Mouse (Mus musculus) spleen, postnatal 4 days (tissue): ENCODE measurements around the gene Foxn3.

Experiments
- DNase-seq, 2 experiments: peaks; one replicate each; pipeline ENCODE4 v3.0.0; 2022; ENCODE audit warnings: low spot score in 2 of 2

Foxn3 gene

DNA sequence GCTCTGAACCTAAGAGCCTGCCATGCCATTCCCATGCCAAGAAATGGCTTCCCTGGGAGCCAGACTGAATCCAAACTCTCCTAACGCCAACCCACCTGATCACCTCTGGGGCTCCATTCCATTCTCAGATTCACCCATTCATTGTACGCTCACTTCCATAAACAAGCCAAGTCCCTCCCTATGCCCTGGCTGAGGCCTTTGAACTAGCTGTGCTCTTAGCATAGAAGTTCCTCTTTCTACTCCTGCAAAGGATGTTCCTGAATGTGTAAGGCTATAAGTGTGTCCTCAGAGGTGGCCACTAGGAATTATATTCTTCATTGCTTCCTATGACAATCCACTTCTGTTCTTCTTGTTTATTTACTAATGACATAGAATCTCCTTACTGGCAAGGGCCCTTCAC is 40.5 kb downstream of the Foxn3 start:
- DNase-seq: no peak

DNA sequence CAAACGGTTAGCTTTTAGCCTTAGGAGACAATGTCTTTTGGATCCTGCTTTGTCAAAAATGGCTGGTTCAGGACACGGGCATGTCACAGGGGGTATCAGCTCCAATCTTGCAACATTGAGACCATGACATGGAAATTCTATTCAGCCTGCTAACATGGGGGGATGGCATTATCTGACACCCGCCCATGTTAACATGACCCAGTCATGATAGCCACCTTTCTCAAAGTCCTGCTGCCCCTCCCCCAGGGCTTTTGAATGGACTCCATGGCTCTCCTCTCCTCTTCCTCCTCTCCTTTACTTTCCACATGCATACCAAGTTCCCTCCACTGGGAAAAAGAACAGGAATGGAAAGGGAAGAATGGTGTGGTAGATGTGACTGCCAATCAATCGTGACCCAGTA is 43.5 kb downstream of the Foxn3 start:
- no peak for DNase-seq

DNA sequence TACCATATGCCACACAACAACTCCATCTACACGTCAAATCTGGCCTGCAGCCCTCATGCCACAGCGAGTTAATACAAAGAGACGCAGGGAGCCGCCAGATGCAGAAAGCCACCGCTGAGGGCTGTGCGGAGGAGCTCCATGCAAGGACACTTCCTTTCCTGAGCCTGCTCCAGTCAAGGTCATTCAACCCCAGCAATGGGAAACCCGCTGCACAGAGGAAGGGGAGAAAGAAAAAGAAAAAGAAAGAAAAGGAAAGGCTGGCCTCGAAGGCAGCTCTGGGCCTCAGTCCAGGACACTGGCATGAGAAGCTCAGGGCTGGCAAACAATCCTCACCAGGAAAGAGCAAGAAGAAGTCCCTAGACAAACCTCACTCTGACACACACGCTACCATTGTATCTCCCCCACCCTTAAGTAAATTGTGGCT is 44.2 kb downstream of the Foxn3 start:
- DNase-seq: no peak

DNA sequence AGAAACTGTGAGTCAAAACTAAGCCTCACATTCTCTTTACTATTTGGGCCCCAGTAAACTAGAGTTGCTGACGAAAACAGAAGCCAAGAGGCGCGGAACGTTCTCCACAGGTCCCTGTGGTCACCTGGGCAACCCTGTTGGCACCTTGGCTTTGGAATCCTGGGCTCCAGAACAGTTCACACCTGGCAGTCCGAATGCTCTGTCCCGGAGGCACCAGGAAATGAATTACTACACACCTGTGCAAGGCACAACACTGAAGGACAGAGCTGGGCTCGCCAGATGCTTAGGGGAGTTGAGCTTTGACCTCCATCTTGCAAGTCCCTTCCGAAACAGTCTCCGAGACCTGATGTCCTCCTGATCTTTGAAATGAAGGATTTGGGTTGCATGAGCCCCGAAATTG is 44.7 kb downstream of the Foxn3 start:
- DNase-seq: no peak

DNA sequence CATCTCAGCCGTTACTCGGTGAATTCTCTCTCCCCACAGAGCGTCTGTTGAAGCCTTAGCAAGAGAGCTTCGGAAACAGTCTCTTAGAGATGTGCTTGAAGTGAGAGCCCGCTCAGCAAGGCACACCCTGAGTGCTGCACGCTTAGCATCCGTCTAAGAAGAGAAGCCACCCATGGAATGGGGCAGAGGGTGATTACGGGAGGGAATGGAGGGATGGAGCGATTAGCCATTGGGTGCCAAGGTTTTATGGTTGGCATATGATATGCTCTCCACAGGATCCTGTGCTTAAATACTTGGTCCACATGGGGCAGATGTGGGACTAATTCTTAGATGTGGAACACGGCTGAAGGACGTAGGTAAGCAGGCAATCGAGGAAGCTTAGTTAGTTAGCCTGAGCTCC is 45.3 kb downstream of the Foxn3 start:
- no peak for DNase-seq

DNA sequence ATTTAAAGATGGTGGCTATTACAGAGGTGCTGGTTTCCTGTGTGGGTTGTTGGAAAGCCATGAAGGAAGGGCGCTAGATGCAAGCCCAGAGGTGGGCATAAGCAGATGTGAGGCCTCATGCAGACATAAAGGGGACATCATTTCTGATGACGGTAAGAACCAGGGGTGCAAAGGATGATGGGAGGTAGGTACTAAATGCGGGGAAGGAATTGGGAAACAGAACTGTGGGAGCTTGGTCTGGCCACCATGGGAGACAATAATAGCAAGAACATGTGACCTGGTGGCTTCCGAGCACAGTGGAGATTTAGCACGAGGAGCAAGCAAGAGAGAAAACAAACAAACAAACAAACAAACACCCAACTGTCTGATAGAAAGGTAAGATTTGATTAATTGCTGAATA is 46.1 kb downstream of the Foxn3 start:
- DNase-seq: no peak

DNA sequence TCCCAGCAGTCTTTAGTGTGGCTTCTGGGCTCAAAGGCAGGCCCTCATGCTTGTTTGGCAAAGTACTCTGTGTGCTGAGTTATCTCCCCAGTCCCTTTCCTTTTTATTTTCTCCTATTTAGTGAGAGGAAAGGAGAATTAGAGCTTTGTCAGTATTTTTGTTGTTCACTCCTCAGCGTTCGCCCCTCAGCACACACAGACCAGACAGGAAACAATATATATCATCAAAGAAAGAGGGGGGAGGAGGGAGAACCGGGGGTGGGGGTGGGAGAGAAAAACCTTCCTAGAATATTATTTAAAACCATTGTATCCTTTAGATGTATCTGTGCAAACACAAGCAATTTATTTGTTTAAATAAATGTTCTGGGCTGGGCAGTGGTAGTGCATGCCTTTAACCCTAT is 47.9 kb downstream of the Foxn3 start:
- DNase-seq: no peak

DNA sequence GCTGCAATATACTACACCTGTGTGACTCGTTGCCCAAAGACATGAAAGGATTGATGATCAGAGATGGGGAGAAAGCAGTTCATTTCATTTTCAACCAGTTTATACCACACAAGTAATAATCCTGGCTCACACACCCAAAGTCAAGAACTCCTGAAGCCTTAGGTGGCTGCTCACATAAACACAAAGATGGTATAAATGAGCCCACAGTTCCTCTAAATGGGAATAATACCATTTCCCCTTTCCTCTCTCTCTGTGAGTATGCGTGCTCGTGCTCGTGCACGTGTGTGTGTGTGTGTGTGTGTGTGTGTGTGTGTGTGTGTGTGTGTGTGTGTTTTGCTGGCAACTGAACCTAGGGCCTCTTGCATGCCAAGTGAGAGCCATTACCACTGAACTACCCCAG is 51.7 kb downstream of the Foxn3 start:
- no peak for DNase-seq

DNA sequence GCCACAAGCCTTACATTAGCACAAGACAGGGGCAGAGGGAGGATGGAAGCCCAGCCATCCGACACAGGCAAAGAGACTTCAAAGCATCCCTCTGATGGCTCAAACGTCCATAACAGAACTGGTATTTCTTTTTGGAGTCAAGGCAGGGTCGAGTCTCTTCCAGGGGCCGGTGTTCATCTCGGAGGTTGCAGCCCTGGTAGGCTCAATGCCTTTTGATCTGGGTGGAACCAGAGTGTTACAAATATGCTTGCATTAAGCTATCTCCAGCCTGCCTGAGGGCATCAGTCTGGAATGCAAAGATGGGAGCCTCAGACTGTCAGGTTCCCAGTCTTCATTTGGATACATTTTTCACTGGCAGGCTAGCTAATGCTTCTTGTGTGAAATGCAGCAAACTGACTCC is 52.6 kb downstream of the Foxn3 start:
- no peak for DNase-seq

DNA sequence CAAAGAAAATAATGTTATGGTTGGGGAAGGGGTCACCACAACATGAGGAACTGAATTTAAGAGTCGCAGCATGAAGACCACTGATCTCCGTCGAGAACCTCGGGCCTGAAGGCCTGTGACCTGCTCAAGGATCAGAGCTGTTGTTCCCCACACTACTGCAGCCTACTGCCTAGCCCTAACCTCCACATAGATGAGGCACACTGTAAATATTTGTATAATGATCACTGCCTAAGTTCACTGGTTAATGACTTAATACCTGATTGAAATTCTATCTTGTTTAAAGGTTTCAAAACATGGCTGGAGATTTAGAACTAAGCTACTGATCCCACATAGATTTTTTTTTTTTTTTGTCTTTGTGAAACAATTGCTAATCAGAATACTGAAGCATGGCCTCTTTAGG is 61.2 kb downstream of the Foxn3 start:
- DNase-seq: no peak

DNA sequence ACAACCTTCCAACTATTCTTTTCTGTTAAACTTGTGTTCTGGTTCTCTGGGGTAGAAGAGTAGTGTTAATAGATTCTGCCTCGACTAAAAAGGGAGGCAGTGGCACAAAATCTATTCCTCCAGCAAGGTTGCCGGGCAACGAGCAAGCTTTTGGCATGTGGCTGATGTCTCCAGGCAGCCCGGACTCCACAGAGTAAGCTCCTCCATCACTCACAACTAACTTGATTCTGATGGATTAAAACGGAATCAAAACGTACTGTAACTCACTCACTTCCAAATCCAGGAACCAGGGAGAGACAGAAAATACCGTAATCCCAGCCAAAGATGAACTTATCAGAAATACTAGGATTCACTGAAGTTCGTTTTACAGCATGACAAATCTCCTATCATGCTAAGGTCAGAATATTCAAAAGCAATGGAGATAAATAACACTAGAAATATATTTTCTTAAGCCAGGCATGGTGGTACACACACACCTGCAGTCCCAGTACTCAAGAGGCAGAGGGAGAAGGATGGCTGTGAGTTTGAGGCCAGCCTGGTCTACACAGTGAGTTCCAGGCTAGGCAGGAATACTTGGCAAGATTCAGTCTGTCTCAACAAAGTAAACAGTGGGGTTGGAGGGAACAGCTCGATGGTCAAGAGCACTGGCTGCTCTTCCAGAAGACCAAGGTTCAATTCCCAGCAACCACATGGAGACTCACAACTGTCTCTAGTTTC is 64.2 kb downstream of the Foxn3 start:
- no peak for DNase-seq

DNA sequence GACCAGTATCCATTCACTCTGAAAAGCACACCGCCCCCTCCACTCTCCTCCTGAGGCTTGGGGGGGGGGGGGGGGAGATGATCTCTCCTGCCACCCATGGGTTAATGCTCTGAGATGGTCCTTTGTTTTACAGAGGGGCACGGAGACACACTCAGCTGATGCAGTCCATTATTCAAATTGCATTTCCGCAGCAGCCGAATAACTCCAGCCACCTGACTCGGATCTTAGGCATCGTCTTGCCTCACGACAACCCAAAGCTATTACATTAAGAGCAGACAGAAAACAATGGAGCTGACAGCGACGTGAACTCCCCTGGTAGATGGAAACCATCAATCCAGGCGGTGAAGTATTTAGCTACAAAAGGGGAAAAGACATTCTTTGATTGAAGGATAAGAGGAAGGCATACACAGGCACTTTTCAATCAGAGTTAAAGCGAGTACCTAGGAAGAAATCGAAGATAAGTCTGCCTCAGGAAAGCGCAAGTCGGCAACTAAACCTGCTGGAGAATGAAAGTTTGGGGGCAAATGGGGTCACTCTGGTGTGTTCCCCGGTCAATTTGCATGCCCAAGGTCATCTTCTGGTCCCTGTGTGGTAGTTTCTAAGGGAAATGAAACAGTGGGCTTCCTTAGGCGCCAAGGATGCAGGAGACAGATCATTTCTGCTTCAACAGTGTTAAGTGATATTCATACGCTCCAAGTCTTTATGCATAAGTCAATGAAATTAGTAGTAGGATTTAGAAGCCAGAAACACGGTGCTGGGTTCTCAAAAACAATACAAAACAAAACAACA is 65.0 kb downstream of the Foxn3 start:
- DNase-seq: no peak

DNA sequence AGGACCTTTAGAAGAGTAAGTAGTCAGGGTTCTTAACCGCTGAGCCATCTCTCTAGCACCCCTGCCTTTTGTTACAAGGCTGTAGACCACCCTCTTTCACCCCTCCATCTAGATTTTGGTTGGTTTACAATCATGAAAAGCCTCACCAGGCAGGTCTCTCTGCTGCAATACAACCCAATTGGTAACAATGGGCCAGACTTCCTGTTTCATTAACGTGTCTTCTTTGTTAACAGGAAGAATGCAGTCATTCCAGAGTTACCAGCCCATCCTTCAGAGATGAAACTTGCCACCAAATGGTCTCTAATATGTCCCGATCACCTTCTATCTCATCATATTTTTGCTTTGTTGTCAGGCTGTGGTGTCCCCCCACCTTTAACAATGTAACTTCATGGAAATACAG is 66.4 kb downstream of the Foxn3 start:
- DNase-seq: no peak

DNA sequence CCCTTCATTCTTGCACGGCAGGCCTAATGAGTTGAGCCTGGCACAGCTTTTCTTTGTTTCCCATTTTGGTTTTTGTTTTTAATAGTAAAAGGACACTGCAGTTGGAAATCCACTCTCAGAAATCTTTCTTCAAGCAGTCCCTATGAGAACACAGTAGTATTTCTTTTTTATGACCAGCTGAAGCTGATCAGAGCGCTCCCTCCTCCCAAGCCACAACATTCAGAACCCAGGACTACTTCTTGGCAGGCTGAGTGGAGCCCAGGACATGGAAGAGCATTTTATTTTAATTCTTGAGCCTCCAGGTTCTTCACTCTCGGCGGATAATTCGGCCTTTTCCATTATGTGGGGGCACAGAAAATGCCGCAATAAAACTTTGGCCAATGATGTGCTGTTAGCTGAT is 73.2 kb downstream of the Foxn3 start:
- DNase-seq: no peak

DNA sequence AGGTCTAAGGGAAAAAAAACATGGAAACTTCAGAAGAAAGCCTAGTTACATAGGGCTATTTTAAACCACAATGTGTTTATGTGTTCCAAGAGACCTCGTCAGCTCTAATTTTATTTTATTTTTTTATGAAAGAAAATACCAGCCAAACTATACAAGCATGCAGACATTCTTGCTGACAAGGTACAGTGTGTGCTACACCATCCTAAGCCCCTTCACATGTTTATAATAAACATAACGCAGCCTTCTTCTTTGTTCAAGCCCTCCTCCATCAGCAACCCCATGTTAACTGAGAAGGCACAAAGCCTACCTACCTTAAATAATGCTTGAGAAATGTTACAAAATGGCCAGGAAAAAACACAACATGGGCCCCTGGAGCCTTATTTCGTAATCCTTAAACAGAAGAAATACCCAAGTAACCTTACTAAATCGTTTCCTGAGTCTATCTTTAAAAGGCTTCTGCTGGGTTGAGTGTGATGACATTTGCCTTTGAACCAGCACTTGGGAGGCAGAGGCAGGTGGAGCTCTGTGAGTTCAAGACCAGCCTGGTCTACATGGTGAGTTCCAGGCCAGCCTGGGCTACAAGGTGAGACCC is 74.3 kb downstream of the Foxn3 start:
- DNase-seq: no peak

DNA sequence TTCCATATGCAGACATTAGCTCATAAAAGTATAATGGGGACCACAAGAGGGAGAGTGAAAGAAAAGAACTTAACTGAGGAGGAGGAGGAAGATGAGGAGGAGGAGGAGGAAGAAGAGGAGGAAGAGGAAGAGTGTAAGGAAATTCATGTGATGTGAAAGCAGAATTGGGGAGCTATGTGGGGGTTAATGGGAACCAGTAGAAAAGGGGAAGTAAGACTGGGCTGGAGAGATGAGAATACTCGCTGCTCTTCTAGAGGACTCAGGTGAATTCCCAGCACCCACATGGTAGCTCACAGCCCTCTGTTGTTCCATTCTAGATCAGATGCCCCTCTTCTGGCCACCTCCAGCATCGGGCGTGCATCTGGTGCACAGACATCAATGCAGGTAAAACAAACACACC is 83.0 kb downstream of the Foxn3 start:
- no peak for DNase-seq

DNA sequence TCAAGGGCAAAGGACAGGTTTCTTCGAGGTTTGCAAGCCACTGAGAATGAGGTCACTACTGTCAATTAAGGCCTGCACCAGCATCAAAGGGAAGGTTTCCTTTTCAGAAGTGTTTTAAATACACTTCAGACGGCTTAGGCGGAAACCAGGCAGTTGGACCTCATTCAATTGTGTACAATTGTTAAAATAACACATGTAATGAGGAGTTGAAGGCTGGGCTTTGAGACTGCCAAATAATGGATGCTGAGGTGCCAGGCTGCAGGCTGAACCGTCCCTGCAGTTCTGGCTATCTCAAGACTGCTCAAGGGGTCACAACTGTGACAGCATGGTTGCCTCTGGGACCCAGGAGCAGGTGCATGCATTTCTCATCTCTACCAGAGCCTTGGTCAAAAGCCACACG is 89.2 kb downstream of the Foxn3 start:
- DNase-seq: no peak

DNA sequence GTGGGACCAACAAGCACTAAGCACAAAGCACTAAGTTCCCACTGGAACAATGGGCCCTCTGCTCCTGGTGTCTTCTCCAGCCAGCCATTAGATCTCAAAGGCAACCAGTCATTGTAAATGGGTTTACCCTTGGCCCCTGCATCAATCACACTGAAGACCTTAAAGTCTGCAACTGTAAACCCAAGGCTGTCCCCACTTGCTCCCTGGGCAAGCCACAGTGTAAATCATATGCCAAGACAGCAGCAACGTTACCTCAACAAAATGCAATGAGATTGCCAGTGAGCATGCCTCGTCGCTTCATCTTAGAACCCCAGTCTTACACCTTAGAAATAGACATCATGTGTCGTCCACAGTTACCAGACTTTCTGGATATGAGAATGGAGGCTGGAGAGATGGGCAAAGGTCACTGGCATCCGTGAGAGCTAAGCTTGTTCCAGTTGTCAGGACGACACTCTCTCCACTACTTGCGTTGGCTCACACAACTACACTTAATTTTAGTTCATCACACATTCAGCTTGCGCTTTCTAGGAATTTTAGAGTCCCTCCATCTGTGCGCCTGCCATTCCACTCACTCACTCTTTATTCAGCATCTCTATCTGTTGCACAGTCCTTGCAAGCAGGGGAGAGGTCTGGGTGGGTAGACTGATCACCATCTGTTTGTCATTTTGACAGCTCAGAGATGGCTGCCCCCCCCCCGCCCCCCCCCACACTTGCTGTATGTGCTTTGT is 89.8 kb downstream of the Foxn3 start:
- no peak for DNase-seq

DNA sequence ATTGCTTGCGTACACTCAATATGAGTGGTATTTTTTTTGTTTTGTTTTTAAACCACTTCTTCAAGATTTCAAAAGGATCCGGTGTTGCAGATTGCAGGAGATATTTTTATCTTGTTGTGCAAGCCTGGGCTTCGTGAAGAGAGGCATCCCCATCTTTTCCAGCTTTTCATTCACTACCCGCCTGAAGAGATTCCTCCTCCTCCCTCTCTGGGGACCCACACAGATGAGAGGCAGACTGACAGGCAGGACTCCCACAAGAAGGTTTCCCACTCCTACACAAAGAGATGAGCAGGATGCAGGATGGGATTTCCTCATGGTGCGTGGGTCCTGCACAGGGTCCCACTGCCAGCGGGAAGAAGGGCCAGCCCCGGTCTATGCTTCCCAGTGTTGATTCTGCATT is 92.0 kb downstream of the Foxn3 start:
- DNase-seq: no peak

DNA sequence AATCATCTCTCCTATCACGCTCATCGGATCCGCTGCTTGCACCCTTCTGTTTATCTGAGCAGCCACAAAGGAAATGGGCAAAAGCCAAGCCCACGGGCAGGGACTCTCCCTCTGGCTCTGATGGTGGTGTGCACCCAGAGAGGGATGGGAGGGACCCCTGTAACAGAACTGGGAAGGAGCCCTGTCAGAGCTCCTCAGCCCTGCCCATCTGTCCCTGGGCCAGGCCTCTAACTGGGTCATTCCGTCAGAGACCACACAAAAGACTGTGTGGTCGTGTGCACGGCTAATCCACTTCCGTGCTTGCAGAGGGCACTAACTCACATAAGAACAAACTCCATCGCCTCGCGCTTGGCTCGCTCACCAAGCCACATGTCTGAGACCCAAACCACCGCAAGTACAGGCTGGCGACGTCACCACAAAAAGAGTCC is 95.5 kb downstream of the Foxn3 start:
- no peak for DNase-seq

DNA sequence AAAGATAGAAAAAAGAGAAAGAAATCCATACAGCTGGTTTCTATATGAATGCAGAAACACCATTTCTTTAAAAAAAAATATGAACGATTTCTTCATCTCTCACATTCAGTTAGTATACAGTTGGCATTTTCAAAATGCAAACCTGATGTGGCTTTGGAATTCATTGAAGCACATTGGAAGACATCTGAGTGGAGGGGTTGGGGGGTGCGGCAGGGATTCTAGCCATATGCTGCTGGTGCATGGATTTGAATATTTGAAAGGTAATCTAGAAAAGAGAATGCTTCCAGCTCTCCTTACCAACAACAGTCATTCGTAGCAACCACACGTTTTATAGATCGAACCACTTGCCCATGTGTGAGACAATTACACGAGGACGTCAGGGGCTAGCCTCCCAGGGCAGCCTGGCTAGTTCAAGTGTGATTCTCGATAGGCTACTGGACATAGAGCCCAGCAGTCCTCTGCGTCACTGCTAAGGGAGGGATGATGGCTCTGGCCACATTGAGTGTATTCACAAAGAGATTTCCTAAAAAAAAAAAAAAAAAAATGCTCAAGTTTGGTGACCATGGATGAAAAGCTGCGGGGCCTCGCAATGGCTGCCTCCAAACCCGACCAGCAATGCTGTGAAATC is 96.0 kb downstream of the Foxn3 start:
- DNase-seq: no peak

DNA sequence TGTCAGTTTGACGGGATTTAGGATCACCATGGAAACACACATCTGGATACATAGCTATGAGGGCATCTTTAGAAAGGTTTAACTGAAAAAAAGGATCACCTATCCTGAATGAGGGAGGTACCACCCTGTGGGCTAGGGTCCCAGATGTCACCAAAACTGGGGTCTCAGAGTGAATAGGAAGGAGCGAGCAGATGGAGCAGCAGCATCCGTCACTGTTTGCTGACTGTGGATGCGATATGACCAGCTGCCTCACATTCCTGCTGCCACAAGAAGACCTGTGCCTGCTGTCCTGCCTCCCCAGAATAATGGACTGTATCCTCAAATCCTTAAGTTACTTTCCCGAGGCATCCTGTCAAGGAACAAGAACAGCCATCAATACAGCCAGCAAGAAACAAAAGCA is 97.0 kb downstream of the Foxn3 start:
- DNase-seq: no peak
